Mouse (Mus musculus): ENCODE data around the gene Gm3336. TPM values are rescaled to one million over a fixed set of nuclear protein-coding genes. Genes with fewer than 3 reads are reported as not detected.

Gene Gm3336
- total and polyA plus RNA-seq, 3 experiments: 0.25 to 0.49 TPM; not detected in 1

DNA sequence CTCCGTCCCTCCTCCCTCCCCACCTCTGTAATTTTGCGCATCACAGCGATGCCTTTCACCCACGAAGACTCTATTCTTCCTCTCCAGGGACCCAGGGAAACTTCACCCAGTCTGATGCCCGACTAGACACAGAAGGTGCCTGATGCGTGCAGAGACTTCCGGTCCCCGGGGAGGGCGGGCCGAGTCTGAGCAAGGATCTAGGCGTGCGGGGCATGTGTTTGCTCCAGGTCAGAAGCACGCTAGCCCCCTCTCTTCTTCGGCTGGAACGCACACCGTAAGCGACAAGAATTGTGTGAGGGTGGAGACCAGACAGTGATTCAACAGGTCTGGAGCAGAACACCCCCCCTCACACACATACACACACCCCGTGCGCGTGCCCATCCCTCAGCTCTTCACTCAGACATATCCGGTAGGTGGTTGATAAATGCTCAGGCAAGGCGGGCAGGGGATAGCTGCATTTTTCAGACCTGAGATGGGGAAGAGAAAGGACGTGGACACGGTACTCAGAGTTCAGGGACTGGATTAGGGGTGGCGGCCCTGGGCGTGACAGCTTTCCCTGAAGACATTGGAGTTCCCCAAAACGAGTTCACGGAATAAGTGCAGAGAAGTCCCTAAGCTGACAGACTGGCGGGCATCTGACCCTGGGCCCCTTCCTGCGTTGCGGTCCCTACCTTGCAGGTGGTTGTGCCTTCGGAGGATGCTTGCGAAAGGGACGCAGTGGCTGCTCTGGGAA lies 47.7 kb downstream of the Gm3336 start:
- Histone ChIP-seq H3K36me3 (replicated peaks in 1 of 2; ENCODE audit: control insufficient read depth in 1 of 2, insufficient read depth in 1 of 2, low read length in 1 of 2) (peaks cover 31 to 60% of the 10 kb centered on the region in 2 experiments), H3K27me3 (replicated peaks) (no peaks in the 10 kb centered on the region), H3K79me2 (replicated peaks; ENCODE audit: control insufficient read depth, extremely low read depth, insufficient read depth, poor library complexity, severe bottlenecking) (no peaks in the 10 kb centered on the region), H3K4me3 (replicated peaks in 1 of 3; ENCODE audit: low read depth in 2 of 3, low read length in 2 of 3, poor library complexity in 1 of 3) (peak overlapping the region; percentile 62 to 69 (median 65)), H3K27ac (ENCODE audit: insufficient read depth, low read depth) (peak overlapping the region; percentile 75), H3K4me1 (ENCODE audit: control insufficient read depth in 1 of 2, insufficient read depth in 2 of 2) (peaks cover 29 to 72% of the 10 kb centered on the region in 2 experiments), H3K9ac (ENCODE audit: insufficient read depth, low read depth) (peak overlapping the region; percentile 41), H3K4me2 (ENCODE audit: insufficient read depth, low read depth, poor library complexity, severe bottlenecking) (peak overlapping the region; percentile 69), H3K9me3 (replicated peaks; ENCODE audit: low read length) (no peaks in the 10 kb centered on the region)
- dilution Hi-C loops (cut with MboI; ENCODE audit: extremely low pct_ligation_motif_present, extremely low pct_unique_long_range_greater_than_20kb, low sequenced_read_pairs): no loop called here
- in situ Hi-C loops (cut with MboI; ENCODE audit: low pct_ligation_motif_present, low pct_unique_long_range_greater_than_20kb, low sequenced_read_pairs): loop anchor here (5.0 kb wide), 1 partner anchor 36 kb away; no protein-coding TSS in a partner anchor
- TF ChIP-seq MYC (IDR thresholded peaks at IDR 0.05; ENCODE audit: low read depth, low read length) (peak; percentile 69; the same call in 1 of the 2 replicates), ZMIZ1 (IDR thresholded peaks at IDR 0.05; ENCODE audit: low read depth, low read length) (no peak), SIN3A (IDR thresholded peaks at IDR 0.05; ENCODE audit: low read length) (peak; percentile 77; the same call in 1 of the 2 replicates), MXI1 (IDR thresholded peaks at IDR 0.05; ENCODE audit: low read depth, low read length) (peak; percentile 94), KAT2A (IDR thresholded peaks at IDR 0.05; ENCODE audit: insufficient replicate concordance, low read length) (no peak), CHD2 (IDR thresholded peaks at IDR 0.05; ENCODE audit: low read length) (no peak), GABPA (IDR thresholded peaks at IDR 0.05; ENCODE audit: insufficient replicate concordance, low read depth, low read length) (no peak), ELF1 (IDR thresholded peaks at IDR 0.05; ENCODE audit: low read depth, low read length) (peak; percentile 69), MAX (IDR thresholded peaks at IDR 0.05; ENCODE audit: low read length) (no peak; the same call in 1 of the 2 replicates), ZNF384 (IDR thresholded peaks at IDR 0.05; ENCODE audit: low read depth, low read length) (no peak), BHLHE40 (IDR thresholded peaks at IDR 0.05; ENCODE audit: low read depth, low read length) (peak; percentile 94), TBP (conservative IDR thresholded peaks at IDR 0.05; ENCODE audit: low read depth, low read length) (no peak), CHD1 (IDR thresholded peaks at IDR 0.05; ENCODE audit: low read depth, low read length) (0 out of 2 replicates have a peak, but pooled peaks have one; percentile 35), NRF1 (IDR thresholded peaks at IDR 0.05; ENCODE audit: low read depth, low read length) (peak; percentile 44), MAZ (IDR thresholded peaks at IDR 0.05; ENCODE audit: low read depth, low read length) (0 out of 2 replicates have a peak, but pooled peaks have one; percentile 14), ETS1 (conservative IDR thresholded peaks at IDR 0.05; ENCODE audit: low read depth, low read length) (peak; percentile 34; the same call in 1 of the 2 replicates)
- DNase-seq (ENCODE audit: extremely low read depth): peak; percentile 80

All from CH12.LX (cell line).